Mouse (Mus musculus) liver, embryonic 16.5 days (tissue): ENCODE measurements around the gene Sfmbt2. TPM values are rescaled to one million over a fixed set of nuclear protein-coding genes. Genes with fewer than 3 reads are reported as not detected.

ENCODE experiments used
- ATAC-seq: fragments of 200-750 bp; cut with Nextera tagmentation; 2 replicates; pipeline ENCODE4 v1.8.0; 2017; ENCODE audit warnings: low read depth, mild to moderate bottlenecking, moderate number of reproducible peaks, moderate library complexity
- H3K27ac ChIP-seq: fragments of 300-500 bp; sonication (generic); 2 replicates; pipeline ENCODE4 v1.5.1; 2014; ENCODE audit warnings: mild to moderate bottlenecking, low read length
- H3K27me3 ChIP-seq: fragments of 300-500 bp; sonication (generic); 2 replicates; pipeline ENCODE4 v1.6.1; 2014; ENCODE audit warnings: low read depth, low read length, mixed read lengths; ENCODE audit not compliant: control insufficient read depth, insufficient read depth
- H3K36me3 ChIP-seq: fragments of 300-500 bp; sonication (generic); 2 replicates; pipeline ENCODE4 v1.6.1; 2014; ENCODE audit warnings: mild to moderate bottlenecking; ENCODE audit not compliant: control insufficient read depth, insufficient read depth
- H3K4me1 ChIP-seq: fragments of 300-500 bp; sonication (generic); 2 replicates; pipeline ENCODE4 v1.6.1; 2014; ENCODE audit warnings: low read depth, low read length, mixed read lengths; ENCODE audit not compliant: control insufficient read depth
- H3K4me2 ChIP-seq: fragments of 300-500 bp; sonication (generic); 2 replicates; pipeline ENCODE4 v1.6.1; 2014; ENCODE audit warnings: low read depth, low read length, mixed read lengths
- H3K4me3 ChIP-seq: fragments of 300-500 bp; sonication (generic); 2 replicates; pipeline ENCODE4 v1.5.1; 2014; ENCODE audit warnings: low read depth, mild to moderate bottlenecking, low read length
- H3K9ac ChIP-seq: fragments of 300-500 bp; sonication (generic); 2 replicates; pipeline ENCODE4 v1.6.1; 2014; ENCODE audit warnings: low read depth, low read length
- H3K9me3 ChIP-seq: fragments of 300-500 bp; sonication (generic); replicated peaks from 2 replicates; pipeline ENCODE4 v1.6.1; 2016; ENCODE audit warnings: low read length; ENCODE audit not compliant: control insufficient read depth
- WGBS: fragments of 180-500 bp; shearing (Covaris S2); extraction: QIAGEN DNeasy Blood & Tissue Kit; methylation state at CpG from one replicate; pipeline ENCODE4 v1.1.7; 2014; ENCODE audit not compliant: insufficient replicate concordance; 5-methylcytosine and 5-hydroxymethylcytosine counted together
- polyA plus RNA-seq: library from polyadenylated mRNA; unstranded; fragments of >200 nt; fragmentation: Nextera tagmentation; extraction: Ambion mirVana; gene quantifications from 2 replicates; pipeline ENCODE4 v1.2.1, GENCODE M21; 2015

Sfmbt2 gene
- polyA plus RNA-seq, 1 experiment from 2014 or later = 0.31 TPM

GRCm38 (mm10) chr2:10420944-10421420 lies 50.7 kb downstream of the Sfmbt2 start:
- no peak overlapping the region for H3K27ac ChIP-seq
- H3K9ac ChIP-seq = no peak overlapping the region
- H3K4me3 ChIP-seq = no peak overlapping the region
- no peak for ATAC-seq
- no peak overlapping the region for H3K4me2 ChIP-seq
- H3K4me1 ChIP-seq = no peaks in the 10 kb centered on the region
- 56% methylated on average over 6 of the region's 6 CpGs for WGBS
- H3K9me3 ChIP-seq = no peaks in the 10 kb centered on the region
- H3K27me3 ChIP-seq = no peaks in the 10 kb centered on the region
- no peaks in the 10 kb centered on the region for H3K36me3 ChIP-seq

GRCm38 (mm10) chr2:10437290-10437689 lies 67.0 kb downstream of the Sfmbt2 start:
- WGBS = 37% methylated on average over 9 of the region's 9 CpGs
- no peak for ATAC-seq

GRCm38 (mm10) chr2:10441811-10442210 lies 71.5 kb downstream of the Sfmbt2 start:
- WGBS = 65% methylated on average over 9 of the region's 9 CpGs
- H3K4me1 ChIP-seq = no peaks in the 10 kb centered on the region
- H3K9me3 ChIP-seq = no peaks in the 10 kb centered on the region
- no peak overlapping the region for H3K27ac ChIP-seq
- H3K4me2 ChIP-seq = no peak overlapping the region
- no peaks in the 10 kb centered on the region for H3K27me3 ChIP-seq
- H3K9ac ChIP-seq = no peak overlapping the region
- no peak for ATAC-seq
- H3K36me3 ChIP-seq = no peaks in the 10 kb centered on the region
- no peak overlapping the region for H3K4me3 ChIP-seq

More at GRCm38 (mm10) chr2:10437290-10437689, 67.0 kb downstream of the Sfmbt2 start:
- H3K9me3 ChIP-seq = no peaks in the 10 kb centered on the region
- H3K27ac ChIP-seq = no peak overlapping the region
- H3K4me2 ChIP-seq = no peak overlapping the region
- no peak overlapping the region for H3K9ac ChIP-seq
- no peaks in the 10 kb centered on the region for H3K27me3 ChIP-seq
- no peaks in the 10 kb centered on the region for H3K4me1 ChIP-seq
- no peaks in the 10 kb centered on the region for H3K36me3 ChIP-seq
- no peak overlapping the region for H3K4me3 ChIP-seq

- WGBS = 50% methylated on average over 3 of the region's 3 CpGs
- H3K4me3 ChIP-seq = no peak overlapping the region
Measured at GRCm38 (mm10) chr2:10453577-10453976, 83.3 kb downstream of the Sfmbt2 start.

GRCm38 (mm10) chr2:10458309-10458708 lies 88.0 kb downstream of the Sfmbt2 start:
- no peak overlapping the region for H3K4me3 ChIP-seq
- H3K9me3 ChIP-seq = no peaks in the 10 kb centered on the region
- H3K4me2 ChIP-seq = no peak overlapping the region
- H3K27me3 ChIP-seq = no peaks in the 10 kb centered on the region
- no peaks in the 10 kb centered on the region for H3K4me1 ChIP-seq
- no peak overlapping the region for H3K9ac ChIP-seq
- H3K36me3 ChIP-seq = no peaks in the 10 kb centered on the region
- ATAC-seq = no peak
- no peak overlapping the region for H3K27ac ChIP-seq
- 70% methylated on average over 12 of the region's 12 CpGs for WGBS

More at GRCm38 (mm10) chr2:10453577-10453976, 83.3 kb downstream of the Sfmbt2 start:
- Histone ChIP-seq H3K27ac (no peak overlapping the region), H3K27me3 (no peaks in the 10 kb centered on the region), H3K9me3 (no peaks in the 10 kb centered on the region), H3K9ac (no peak overlapping the region), H3K4me1 (no peaks in the 10 kb centered on the region), H3K36me3 (no peaks in the 10 kb centered on the region), H3K4me2 (no peak overlapping the region)
- ATAC-seq = no peak

- Histone ChIP-seq H3K36me3 (no peaks in the 10 kb centered on the region), H3K27me3 (no peaks in the 10 kb centered on the region), H3K27ac (no peak overlapping the region), H3K9me3 (no peaks in the 10 kb centered on the region), H3K4me3 (no peak overlapping the region), H3K9ac (no peak overlapping the region), H3K4me2 (no peak overlapping the region), H3K4me1 (no peaks in the 10 kb centered on the region)
- WGBS = 57% methylated on average over 2 of the region's 2 CpGs
- peak; percentile 79 for ATAC-seq
Measured at GRCm38 (mm10) chr2:10516516-10516915, 146.2 kb downstream of the Sfmbt2 start.

- no peak overlapping the region for H3K4me3 ChIP-seq
- 63% methylated on average over 5 of the region's 5 CpGs for WGBS
- no peak for ATAC-seq
Measured at GRCm38 (mm10) chr2:10521719-10522415, 151.6 kb downstream of the Sfmbt2 start.

GRCm38 (mm10) chr2:10525622-10526021 lies 155.3 kb downstream of the Sfmbt2 start:
- no peak for ATAC-seq
- no peak overlapping the region for H3K27ac ChIP-seq
- no peaks in the 10 kb centered on the region for H3K36me3 ChIP-seq
- H3K4me3 ChIP-seq = no peak overlapping the region
- H3K9ac ChIP-seq = no peak overlapping the region
- no peak overlapping the region for H3K4me2 ChIP-seq
- H3K27me3 ChIP-seq = no peaks in the 10 kb centered on the region
- no peaks in the 10 kb centered on the region for H3K9me3 ChIP-seq
- H3K4me1 ChIP-seq = no peaks in the 10 kb centered on the region
- WGBS = 73% methylated on average over 7 of the region's 7 CpGs

More at GRCm38 (mm10) chr2:10521719-10522415, 151.6 kb downstream of the Sfmbt2 start:
- no peaks in the 10 kb centered on the region for H3K27me3 ChIP-seq
- no peak overlapping the region for H3K9ac ChIP-seq
- H3K36me3 ChIP-seq = no peaks in the 10 kb centered on the region
- H3K4me1 ChIP-seq = no peaks in the 10 kb centered on the region
- H3K4me2 ChIP-seq = no peak overlapping the region
- no peaks in the 10 kb centered on the region for H3K9me3 ChIP-seq
- no peak overlapping the region for H3K27ac ChIP-seq

GRCm38 (mm10) chr2:10541762-10542161 lies 171.5 kb downstream of the Sfmbt2 start:
- WGBS = 49% methylated on average over 4 of the region's 4 CpGs
- Histone ChIP-seq H3K27ac (no peak overlapping the region), H3K27me3 (no peaks in the 10 kb centered on the region)

More at GRCm38 (mm10) chr2:10541762-10542161, 171.5 kb downstream of the Sfmbt2 start:
- no peak for ATAC-seq
- H3K4me3 ChIP-seq = no peak overlapping the region
- H3K4me2 ChIP-seq = no peak overlapping the region
- no peaks in the 10 kb centered on the region for H3K36me3 ChIP-seq
- H3K4me1 ChIP-seq = no peaks in the 10 kb centered on the region
- no peak overlapping the region for H3K9ac ChIP-seq
- no peaks in the 10 kb centered on the region for H3K9me3 ChIP-seq
